Mouse (Mus musculus) kidney, adult 2 months (tissue): ENCODE measurements around the gene Id2.

ENCODE experiments used
- CTCF ChIP-seq: fragments of 200-500 bp; conservative IDR thresholded peaks from 2 replicates; pipeline ENCODE4 v1.5.1; 2011; ENCODE audit warnings: low read depth, mild to moderate bottlenecking, control low read depth, low read length, moderate library complexity, mixed read lengths; ENCODE audit not compliant: insufficient read depth, insufficient read length
- POLR2A ChIP-seq: fragments of 200-500 bp; IDR thresholded peaks from one replicate; pipeline ENCODE4 v1.6.1; 2011; ENCODE audit warnings: low read depth, low read length, control low read depth

DNA sequence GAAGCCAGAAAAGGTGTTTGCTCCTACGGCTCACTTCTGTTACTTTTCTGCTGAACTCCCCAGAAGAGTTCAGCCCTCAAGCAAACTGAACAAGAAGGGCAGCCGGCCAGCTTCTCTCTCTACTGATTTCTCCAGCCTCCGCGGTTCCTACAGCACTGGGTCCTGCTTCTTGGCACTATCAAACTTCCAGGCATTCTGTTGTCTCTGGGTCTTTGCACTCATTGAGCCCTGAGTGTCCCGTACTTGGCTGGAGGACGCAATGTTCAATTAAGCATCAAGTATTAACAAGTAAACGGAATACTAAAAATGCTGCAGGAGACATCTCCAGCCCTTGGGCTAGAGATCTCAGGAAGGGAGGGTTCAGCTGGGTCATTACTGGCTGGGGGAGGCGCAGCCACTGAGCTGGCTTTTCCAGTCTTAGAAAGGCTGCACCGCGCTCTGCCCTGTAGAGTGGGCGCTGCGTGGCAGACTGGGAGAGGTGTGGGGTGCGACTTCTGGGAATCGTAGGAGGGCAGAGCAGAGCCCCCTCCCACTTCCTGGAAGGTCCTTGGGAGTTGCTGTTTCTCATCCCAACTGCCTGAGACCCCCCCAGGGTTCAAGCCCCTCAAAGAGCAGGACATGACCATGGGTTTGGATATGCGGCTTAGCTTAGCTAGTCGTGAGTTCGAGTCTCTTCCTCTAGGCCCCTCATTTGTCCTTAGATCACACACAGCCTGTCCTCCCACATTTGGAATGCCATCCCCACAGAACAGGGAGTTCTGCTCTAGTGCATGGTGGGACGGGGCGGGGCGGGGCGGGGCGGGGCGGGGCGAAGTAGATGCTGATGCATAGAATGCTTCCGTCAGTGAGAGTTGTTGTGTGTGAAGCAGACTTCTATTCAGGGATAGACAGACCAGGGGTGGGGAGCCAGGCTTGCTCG, 13.4 kb downstream of the Id2 start:
- TF ChIP-seq POLR2A (no peak), CTCF (no peak)
